Mouse (Mus musculus) midbrain, embryonic 10.5 days (tissue): ENCODE results near the gene B4galnt1. TPM values are rescaled to one million over a fixed set of nuclear protein-coding genes. Genes with fewer than 3 reads are reported as not detected.

Source experiments
- DNase-seq: peaks from one replicate; pipeline ENCODE4 v3.0.0-alpha.2; 2017; ENCODE audit warnings: low spot score
- H3K27ac ChIP-seq: fragments of 300-500 bp; sonication (generic); replicated peaks from 2 replicates; pipeline ENCODE4 v1.5.1; 2016; ENCODE audit warnings: mild to moderate bottlenecking
- H3K27me3 ChIP-seq: fragments of 300-500 bp; sonication (generic); 2 replicates; pipeline ENCODE4 v1.6.1; 2016; ENCODE audit warnings: low read depth, mild to moderate bottlenecking; ENCODE audit not compliant: poor library complexity, severe bottlenecking
- H3K36me3 ChIP-seq: fragments of 300-500 bp; sonication (generic); 2 replicates; pipeline ENCODE4 v1.6.1; 2016; ENCODE audit warnings: mild to moderate bottlenecking, moderate library complexity
- H3K4me1 ChIP-seq: fragments of 300-500 bp; sonication (generic); 2 replicates; pipeline ENCODE4 v1.6.1; 2016
- H3K4me3 ChIP-seq: fragments of 300-500 bp; sonication (generic); 2 replicates; pipeline ENCODE4 v1.5.1; 2016; ENCODE audit warnings: mild to moderate bottlenecking, moderate library complexity
- H3K9me3 ChIP-seq: fragments of 300-500 bp; sonication (generic); replicated peaks from 2 replicates; pipeline ENCODE4 v1.6.1; 2016; ENCODE audit warnings: mild to moderate bottlenecking
- WGBS: fragments of 180-500 bp; shearing (Covaris S2); methylation state at CpG from one replicate; pipeline ENCODE4 v1.1.7; 2016; 5-methylcytosine and 5-hydroxymethylcytosine counted together
- polyA plus RNA-seq: library from polyadenylated mRNA; unstranded; fragments of >200 nt; fragmentation: Nextera tagmentation; extraction: Ambion mirVana; gene quantifications from 2 replicates; pipeline ENCODE4 v1.2.1, GENCODE M21; 2016

B4galnt1 gene
- polyA plus RNA-seq, 1 experiment from 2014 or later: 4.9 TPM

DNA sequence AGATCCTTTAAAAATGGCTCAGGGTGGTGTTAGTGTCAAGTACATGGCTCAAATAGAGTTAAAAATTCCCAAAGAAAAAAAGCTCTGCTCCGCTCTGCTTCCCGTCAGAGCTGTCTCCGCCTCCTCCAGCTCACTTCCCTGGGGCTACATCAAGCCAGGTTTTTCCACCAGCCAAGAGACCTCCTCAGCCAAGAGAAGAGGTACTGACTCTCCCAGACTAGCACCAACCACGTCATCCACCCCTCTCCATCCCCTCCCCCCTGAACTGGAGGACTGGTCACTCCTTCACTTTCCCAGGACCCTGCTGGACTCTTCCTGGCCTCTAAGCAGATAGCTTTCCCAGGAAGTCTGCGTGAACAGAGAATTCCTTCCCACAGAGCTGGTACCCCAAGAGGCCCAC, 31.4 kb downstream of the B4galnt1 start:
- Histone ChIP-seq H3K9me3 (no peaks in the 10 kb centered on the region), H3K4me1 (peaks cover 55% of the 10 kb centered on the region), H3K4me3 (peak overlapping the region; percentile 97), H3K27me3 (0 out of 2 replicates have a peak, but pooled peaks cover 2% of the 10 kb centered on the region), H3K27ac (peak overlapping the region; percentile 98), H3K36me3 (peaks cover 62% of the 10 kb centered on the region)
- WGBS: 9% methylated on average over 5 of the region's 5 CpGs
- DNase-seq: peak; percentile 52

DNA sequence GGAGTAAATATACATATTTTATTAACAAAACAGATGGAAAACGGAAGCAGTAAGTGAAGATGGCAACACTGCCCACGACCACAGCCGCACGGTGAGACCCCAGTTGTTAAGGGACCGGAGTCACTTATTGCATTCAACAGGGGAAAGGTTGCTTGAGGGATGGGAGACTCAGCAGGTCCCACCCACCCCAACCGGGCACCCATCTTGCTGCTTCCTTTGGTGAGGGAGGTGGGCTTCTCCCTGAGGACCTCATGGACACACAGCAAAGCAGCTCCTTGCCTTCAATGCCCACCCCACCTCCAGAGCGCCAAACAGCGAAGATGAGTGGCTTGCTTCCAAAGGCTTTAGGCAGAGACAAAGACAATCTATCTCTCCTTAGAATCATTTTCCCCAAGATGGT, 32.1 kb downstream of the B4galnt1 start:
- Histone ChIP-seq H3K4me1 (peaks cover 53% of the 10 kb centered on the region), H3K9me3 (no peaks in the 10 kb centered on the region), H3K27me3 (no peaks in the 10 kb centered on the region), H3K36me3 (peaks cover 63% of the 10 kb centered on the region), H3K27ac (no peak overlapping the region), H3K4me3 (peak overlapping the region; percentile 97; the same call in 1 of the 2 replicates)
- 91% methylated on average over 8 of the region's 8 CpGs for WGBS
- DNase-seq: no peak

DNA sequence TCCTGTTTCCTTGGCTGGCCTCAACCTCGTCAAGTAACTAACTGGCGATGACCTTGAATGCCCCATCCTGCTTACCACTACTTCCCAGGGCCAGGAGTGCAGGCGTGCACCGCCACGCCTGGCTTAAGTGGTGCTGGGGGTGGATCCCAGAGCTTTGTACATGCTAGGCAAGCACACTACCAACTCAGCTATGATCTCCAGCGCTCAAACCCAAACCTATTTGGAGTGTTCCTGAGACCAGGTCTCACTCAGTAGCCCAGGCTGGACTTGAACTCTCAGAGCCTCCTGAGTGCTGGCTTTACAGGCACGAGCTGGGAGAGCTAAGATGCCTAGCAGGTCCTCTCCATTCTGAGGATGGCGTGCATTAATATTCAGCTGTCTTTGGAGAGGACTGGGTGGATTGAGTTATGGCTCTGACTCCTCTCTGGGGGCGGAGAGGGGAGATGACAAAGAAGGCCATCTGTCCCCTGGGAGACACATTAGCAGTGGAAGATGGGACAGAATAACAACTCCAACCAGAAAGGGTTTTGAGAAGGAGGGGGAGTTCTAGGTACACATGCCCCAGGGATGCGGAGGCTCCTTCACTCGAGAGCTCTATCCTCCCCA, 32.6 kb downstream of the B4galnt1 start:
- Histone ChIP-seq H3K27me3 (no peaks in the 10 kb centered on the region), H3K4me1 (peaks cover 49% of the 10 kb centered on the region), H3K4me3 (peak overlapping the region; percentile 18; the same call in 1 of the 2 replicates), H3K9me3 (no peaks in the 10 kb centered on the region), H3K36me3 (peaks cover 63% of the 10 kb centered on the region), H3K27ac (0 out of 2 replicates have a peak overlapping the region, but pooled peaks have one; percentile 5)
- 92% methylated on average over 11 of the region's 11 CpGs for WGBS
- DNase-seq: no peak

DNA sequence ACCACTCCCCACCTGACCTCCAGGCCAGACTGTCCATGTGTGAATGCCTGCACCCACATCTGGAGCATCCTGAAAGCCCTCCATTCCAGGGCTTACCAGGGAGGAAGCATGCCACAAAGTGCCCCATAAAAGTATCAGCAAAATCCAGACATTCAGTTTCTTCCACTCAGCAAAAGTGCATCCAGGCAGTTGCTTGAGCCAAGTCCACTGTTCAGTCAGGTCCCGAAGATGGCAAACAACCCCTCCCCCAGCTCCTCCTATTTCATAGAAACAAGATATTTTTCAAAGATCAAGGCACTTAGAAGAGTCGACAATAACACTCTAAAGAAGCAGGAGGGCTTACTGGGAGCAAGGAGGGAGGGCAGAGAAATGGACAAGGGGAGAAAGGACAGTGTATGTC, 33.5 kb downstream of the B4galnt1 start:
- no peak for DNase-seq
- Histone ChIP-seq H3K4me3 (no peak overlapping the region), H3K4me1 (peaks cover 40% of the 10 kb centered on the region), H3K36me3 (peaks cover 63% of the 10 kb centered on the region), H3K27ac (no peak overlapping the region), H3K27me3 (no peaks in the 10 kb centered on the region), H3K9me3 (no peaks in the 10 kb centered on the region)
- WGBS: 77% methylated on average over 2 of the region's 2 CpGs

DNA sequence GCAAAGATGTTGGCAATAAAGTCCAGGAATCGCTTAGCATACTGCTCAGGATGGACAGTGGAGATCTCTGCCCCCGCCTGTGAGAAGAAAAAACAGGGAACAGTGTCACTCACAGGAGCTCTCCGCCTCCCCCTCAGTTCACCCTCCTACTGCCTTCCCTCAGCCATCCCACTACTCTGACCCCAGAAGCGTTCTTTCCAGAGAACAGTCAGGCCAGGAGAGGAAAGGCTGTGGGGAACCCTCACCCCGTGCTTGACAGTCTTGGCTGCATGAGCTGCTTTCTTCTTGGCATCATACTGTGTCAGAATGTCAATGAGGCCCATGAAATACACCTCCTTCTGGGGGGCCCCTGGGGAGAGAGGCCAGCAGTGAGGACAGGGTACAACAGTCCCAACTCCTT, 34.0 kb downstream of the B4galnt1 start:
- DNase-seq: no peak
- Histone ChIP-seq H3K36me3 (peaks cover 66% of the 10 kb centered on the region), H3K27ac (no peak overlapping the region), H3K27me3 (no peaks in the 10 kb centered on the region), H3K4me3 (no peak overlapping the region), H3K9me3 (no peaks in the 10 kb centered on the region), H3K4me1 (peaks cover 38% of the 10 kb centered on the region)
- 70% methylated on average over 5 of the region's 5 CpGs for WGBS

DNA sequence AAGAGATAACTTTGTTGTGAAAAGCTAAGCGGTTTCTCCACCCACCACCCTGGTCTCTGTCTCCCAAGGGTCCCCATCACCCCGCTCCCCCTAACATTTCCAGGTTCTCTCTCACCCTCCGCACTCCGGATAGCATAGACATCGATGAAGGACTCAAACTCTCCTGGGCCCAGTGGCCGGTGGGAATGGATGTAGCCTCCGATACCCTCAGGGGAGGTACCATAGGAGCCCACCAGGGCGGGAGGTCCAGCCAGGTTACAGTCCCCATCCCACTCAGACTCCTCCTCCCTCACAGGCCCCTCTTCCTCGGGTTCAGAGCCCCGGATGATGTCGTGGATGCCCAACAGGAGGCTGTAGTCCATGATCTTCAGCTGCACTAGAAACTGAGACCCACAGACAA, 34.4 kb downstream of the B4galnt1 start:
- Histone ChIP-seq H3K36me3 (peaks cover 68% of the 10 kb centered on the region), H3K27ac (no peak overlapping the region), H3K4me3 (no peak overlapping the region), H3K27me3 (no peaks in the 10 kb centered on the region), H3K4me1 (peaks cover 34% of the 10 kb centered on the region), H3K9me3 (no peaks in the 10 kb centered on the region)
- WGBS: 88% methylated on average over 11 of the region's 11 CpGs
- no peak for DNase-seq

DNA sequence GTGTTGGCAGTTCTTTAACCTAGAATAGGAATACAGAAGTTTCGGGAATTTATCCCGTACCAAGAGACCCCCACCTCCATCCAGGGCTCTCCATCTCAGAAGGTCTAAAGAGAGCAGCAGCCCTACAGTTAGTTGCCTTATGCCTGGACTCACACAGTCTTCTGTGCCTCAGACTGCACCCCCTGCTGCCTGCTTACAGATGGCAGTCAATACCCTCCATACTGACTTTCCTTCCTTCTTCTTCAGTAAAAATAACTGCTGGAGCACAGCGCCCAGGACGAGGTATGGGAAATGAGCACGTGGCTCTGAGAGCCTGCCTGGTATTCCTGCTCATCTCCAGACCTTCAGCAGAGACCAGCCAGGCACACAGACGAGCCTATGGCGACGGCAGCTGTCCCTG, 35.3 kb downstream of the B4galnt1 start:
- Histone ChIP-seq H3K4me3 (no peak overlapping the region), H3K9me3 (no peaks in the 10 kb centered on the region), H3K36me3 (peaks cover 77% of the 10 kb centered on the region), H3K27me3 (no peaks in the 10 kb centered on the region), H3K4me1 (peaks cover 26% of the 10 kb centered on the region), H3K27ac (no peak overlapping the region)
- no peak for DNase-seq
- WGBS: 86% methylated on average over 8 of the region's 8 CpGs

DNA sequence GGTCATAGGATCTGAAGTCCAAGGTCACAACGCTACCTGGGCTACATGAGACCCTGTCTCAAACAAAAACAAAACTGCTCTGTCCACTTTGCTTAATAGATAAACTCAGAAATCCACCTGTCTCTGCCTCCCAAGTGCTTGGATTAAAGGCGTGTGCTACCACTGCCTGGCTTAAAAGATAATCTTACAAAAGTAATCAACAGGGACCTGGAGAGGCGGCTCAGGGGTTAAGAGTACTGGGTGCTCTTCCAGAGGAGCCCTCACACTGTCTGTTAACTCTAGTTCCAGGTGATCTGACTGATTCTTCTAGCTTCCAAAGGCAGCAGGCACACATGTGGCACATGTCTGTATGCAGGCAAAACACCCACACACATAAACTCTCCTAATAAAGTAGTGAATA, 38.1 kb downstream of the B4galnt1 start:
- no peak overlapping the region for H3K27ac ChIP-seq
- no peaks in the 10 kb centered on the region for H3K9me3 ChIP-seq
- 84% methylated on average over 3 of the region's 3 CpGs for WGBS
- peaks cover 94% of the 10 kb centered on the region for H3K36me3 ChIP-seq
- H3K27me3 ChIP-seq: no peaks in the 10 kb centered on the region
- 0 out of 2 replicates have a peak, but pooled peaks cover under 1% of the 10 kb centered on the region for H3K4me1 ChIP-seq
- H3K4me3 ChIP-seq: no peak overlapping the region
- DNase-seq: no peak

DNA sequence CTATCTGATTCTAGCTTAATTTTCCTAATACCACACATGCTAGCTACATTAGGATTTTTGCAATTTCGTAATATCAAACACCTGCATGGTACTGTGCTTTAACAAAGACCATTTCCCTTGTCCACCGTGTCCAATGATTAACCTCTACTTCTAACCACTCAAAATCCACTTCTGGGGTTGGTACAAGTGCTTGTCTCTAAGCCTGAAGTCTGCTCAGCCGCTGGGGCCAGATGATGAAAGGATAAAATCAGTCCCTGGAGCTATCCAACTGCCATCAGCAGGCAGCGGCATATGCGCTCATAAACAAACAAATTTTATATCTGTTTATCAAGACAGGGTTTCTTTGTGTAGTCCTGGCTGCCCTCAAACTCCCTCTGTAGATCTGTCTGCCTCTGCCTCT, 39.6 kb downstream of the B4galnt1 start:
- Histone ChIP-seq H3K27me3 (no peaks in the 10 kb centered on the region), H3K27ac (no peak overlapping the region; the same call in 1 of the 2 replicates), H3K4me1 (peaks cover 3% of the 10 kb centered on the region; the same call in 1 of the 2 replicates), H3K9me3 (no peaks in the 10 kb centered on the region), H3K4me3 (no peak overlapping the region), H3K36me3 (peaks cover 86% of the 10 kb centered on the region)
- WGBS: 86% methylated on average over 5 of the region's 5 CpGs
- DNase-seq: no peak

DNA sequence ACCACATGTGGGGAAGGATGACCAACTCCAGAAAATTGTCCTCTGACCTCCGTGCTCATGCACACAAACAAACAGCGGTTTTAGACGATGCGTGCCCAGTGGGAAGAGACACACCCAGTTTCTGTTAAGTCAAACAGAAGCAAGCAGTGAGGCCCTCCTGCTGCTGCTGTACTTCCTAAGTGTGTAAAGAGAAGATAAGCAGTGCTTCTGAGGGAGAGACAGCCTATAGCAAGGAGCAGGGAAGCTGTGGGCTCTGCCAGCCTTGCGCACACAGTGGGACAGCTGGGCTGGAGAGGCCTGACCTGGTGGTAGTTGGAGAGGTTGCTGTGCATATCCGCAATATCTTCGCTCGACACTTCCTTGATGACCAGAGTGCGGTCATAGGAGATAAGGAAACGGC, 40.3 kb downstream of the B4galnt1 start:
- DNase-seq: no peak
- Histone ChIP-seq H3K27ac (no peak overlapping the region), H3K4me1 (peaks cover 9% of the 10 kb centered on the region), H3K4me3 (no peak overlapping the region), H3K27me3 (0 out of 2 replicates have a peak, but pooled peaks cover 3% of the 10 kb centered on the region), H3K9me3 (no peaks in the 10 kb centered on the region), H3K36me3 (peaks cover 78% of the 10 kb centered on the region)
- 88% methylated on average over 10 of the region's 10 CpGs for WGBS

DNA sequence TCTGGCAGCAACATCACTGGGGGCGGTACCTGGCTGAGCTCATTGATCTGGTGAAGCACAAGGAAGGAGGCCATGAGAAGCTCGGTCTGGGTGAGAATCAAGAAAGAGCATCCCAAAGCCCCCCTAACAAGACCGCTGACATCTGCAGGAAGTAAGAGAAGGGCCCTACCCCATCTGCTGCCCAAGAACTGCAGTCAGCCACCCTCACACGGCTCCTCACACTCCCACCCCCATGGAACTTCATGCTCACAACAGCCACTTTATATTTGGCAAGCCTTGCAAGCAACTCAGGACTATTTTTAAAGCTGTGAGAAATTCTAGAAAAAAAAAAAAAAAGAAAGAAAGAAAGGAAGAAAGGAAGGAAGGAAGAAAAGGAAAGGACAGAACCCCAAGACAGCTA, 43.9 kb downstream of the B4galnt1 start:
- 89% methylated on average over 4 of the region's 4 CpGs for WGBS
- H3K36me3 ChIP-seq: peaks cover 48% of the 10 kb centered on the region
- H3K4me3 ChIP-seq: no peak overlapping the region
- DNase-seq: no peak
- H3K9me3 ChIP-seq: no peaks in the 10 kb centered on the region
- H3K4me1 ChIP-seq: peaks cover 23% of the 10 kb centered on the region
- H3K27ac ChIP-seq: no peak overlapping the region
- 0 out of 2 replicates have a peak, but pooled peaks cover 3% of the 10 kb centered on the region for H3K27me3 ChIP-seq

DNA sequence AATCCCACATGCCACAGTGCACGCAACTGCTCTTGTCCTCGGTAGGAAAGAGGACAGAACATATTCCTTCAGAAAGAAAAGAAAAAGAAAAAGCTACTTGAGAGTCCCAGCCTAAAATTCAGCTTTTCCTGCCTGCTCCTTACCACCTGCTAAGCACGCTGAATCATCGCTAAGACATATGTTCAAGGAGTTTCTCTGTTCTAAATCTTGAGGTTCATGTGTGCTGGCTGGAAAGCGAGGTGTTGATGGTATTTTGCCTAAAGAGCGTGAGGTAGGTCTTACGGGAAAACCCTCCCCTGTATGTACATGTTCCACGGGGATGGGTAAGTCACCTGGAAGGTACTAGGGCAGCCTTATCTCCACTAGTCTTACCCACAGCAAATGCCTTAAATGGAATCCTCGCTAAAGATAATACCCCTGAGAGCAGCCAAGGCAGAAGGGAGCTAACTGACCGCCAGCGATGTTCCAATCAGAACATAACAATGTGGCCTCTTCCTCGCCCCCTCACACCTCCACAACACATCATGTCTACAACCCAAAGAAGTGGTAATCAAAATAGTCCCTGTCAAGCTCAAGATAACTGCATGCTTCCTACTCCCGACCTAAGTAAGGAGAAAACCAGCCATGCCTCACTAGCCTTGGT, 45.0 kb downstream of the B4galnt1 start:
- H3K4me3 ChIP-seq: peak overlapping the region; percentile 96
- 0 out of 2 replicates have a peak, but pooled peaks cover 3% of the 10 kb centered on the region for H3K27me3 ChIP-seq
- no peak overlapping the region for H3K27ac ChIP-seq
- WGBS: 89% methylated on average over 13 of the region's 13 CpGs
- no peaks in the 10 kb centered on the region for H3K9me3 ChIP-seq
- H3K4me1 ChIP-seq: peaks cover 23% of the 10 kb centered on the region
- no peak for DNase-seq
- peaks cover 38% of the 10 kb centered on the region for H3K36me3 ChIP-seq

DNA sequence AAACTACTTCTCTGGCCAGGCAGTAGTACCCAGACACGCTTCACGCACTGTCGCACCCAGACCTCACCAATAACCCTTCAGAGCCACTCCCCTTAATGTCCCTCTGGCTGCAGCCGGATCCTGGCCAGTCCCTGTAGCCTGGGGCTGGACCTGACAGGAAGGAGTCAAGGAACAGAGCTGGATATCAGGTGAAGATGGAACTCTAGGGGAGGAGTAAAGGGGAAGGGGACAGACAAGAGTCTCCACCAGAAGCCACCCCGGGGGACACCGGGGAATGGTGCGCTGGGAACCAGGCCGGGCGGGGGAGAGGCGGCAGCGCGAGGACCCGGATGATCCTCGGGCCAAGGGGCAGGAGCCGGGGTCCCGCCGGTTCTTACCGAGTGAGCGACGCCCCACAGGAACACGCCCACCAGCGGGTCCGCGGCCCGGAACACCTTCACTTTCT, 46.0 kb downstream of the B4galnt1 start:
- H3K27ac ChIP-seq: peak overlapping the region; percentile 87
- H3K27me3 ChIP-seq: 0 out of 2 replicates have a peak, but pooled peaks cover 3% of the 10 kb centered on the region
- H3K9me3 ChIP-seq: no peaks in the 10 kb centered on the region
- DNase-seq: no peak
- under 1% methylated on average over 25 of the region's 25 CpGs for WGBS
- peaks cover 23% of the 10 kb centered on the region for H3K4me1 ChIP-seq
- peaks cover 29% of the 10 kb centered on the region for H3K36me3 ChIP-seq
- peak overlapping the region; percentile 96 for H3K4me3 ChIP-seq
